Mouse (Mus musculus) limb, embryonic 10.5 days (tissue): ENCODE measurements around the gene Blm. TPM values are rescaled to one million over a fixed set of nuclear protein-coding genes. Genes with fewer than 3 reads are reported as not detected.

ENCODE experiments used
- DNase-seq: peaks from one replicate; pipeline ENCODE4 v3.0.0-alpha.2; 2017; ENCODE audit warnings: low spot score
- H3K27ac ChIP-seq: fragments of 300-500 bp; sonication (generic); 2 replicates; pipeline ENCODE4 v1.5.1; 2016; ENCODE audit warnings: mild to moderate bottlenecking
- H3K27me3 ChIP-seq: fragments of 300-500 bp; sonication (generic); 2 replicates; pipeline ENCODE4 v1.6.1; 2016; ENCODE audit warnings: low read depth, mild to moderate bottlenecking; ENCODE audit not compliant: poor library complexity, severe bottlenecking
- H3K36me3 ChIP-seq: fragments of 300-500 bp; sonication (generic); 2 replicates; pipeline ENCODE4 v1.6.1; 2016; ENCODE audit warnings: mild to moderate bottlenecking, moderate library complexity
- H3K4me1 ChIP-seq: fragments of 300-500 bp; sonication (generic); 2 replicates; pipeline ENCODE4 v1.6.1; 2016
- H3K4me3 ChIP-seq: fragments of 300-500 bp; sonication (generic); 2 replicates; pipeline ENCODE4 v1.5.1; 2016; ENCODE audit warnings: mild to moderate bottlenecking, moderate library complexity
- H3K9me3 ChIP-seq: fragments of 300-500 bp; sonication (generic); replicated peaks from 2 replicates; pipeline ENCODE4 v1.6.1; 2016; ENCODE audit warnings: mild to moderate bottlenecking
- WGBS: fragments of 180-500 bp; shearing (Covaris S2); methylation state at CpG from one replicate; pipeline ENCODE4 v1.1.7; 2016; 5-methylcytosine and 5-hydroxymethylcytosine counted together
- polyA plus RNA-seq: library from polyadenylated mRNA; unstranded; fragments of >200 nt; fragmentation: Nextera tagmentation; extraction: Ambion mirVana; gene quantifications from 2 replicates; pipeline ENCODE4 v1.2.1, GENCODE M21; 2016

Blm gene
- polyA plus RNA-seq, 1 experiment from 2014 or later = 58.2 TPM

DNA sequence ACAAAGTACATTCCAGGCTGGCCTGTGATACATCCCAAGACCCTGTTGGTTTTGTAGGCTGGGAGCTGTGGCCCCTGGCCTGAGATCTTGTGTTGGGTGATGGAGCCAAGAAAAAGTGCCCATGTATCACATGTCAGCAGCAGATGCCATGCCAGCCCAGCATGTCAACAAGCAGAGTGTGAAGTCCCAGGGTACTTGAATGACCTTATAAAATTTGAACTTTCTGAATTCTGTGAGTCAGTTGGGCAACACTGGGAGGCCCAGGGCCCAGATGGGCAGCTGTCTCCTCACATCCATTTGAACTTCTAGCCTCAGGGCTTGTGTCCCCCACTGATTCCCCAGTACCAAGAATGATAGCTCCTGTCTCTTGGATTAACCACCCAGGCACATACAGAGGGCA is 117.3 kb downstream of the Blm start:
- no peaks in the 10 kb centered on the region for H3K9me3 ChIP-seq
- no peak for DNase-seq
- H3K27me3 ChIP-seq = no peaks in the 10 kb centered on the region
- no peak overlapping the region for H3K27ac ChIP-seq
- H3K4me3 ChIP-seq = no peak overlapping the region
- H3K4me1 ChIP-seq = peaks cover 3% of the 10 kb centered on the region
- no peaks in the 10 kb centered on the region for H3K36me3 ChIP-seq

DNA sequence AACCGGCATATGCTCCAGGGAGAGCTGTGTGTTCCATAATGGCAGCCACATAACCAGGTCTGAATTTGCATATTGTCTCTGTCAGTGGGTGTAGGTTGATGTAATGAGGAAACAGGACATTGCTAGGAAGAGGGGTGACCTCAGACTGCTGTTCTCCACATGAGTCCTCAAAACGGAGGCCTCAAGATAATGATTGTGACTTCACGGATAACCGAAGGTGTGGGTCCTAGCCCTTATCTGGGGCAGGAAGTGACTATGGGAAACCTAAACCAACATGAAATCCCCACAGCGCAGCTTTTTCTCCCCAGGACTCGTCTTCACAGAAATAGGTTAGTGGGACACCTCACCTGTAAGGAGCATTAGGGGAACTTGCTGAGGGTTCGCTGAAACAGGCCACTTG is 118.0 kb downstream of the Blm start:
- H3K36me3 ChIP-seq = no peaks in the 10 kb centered on the region
- 87% methylated on average over 7 of the region's 7 CpGs for WGBS
- DNase-seq = no peak

DNA sequence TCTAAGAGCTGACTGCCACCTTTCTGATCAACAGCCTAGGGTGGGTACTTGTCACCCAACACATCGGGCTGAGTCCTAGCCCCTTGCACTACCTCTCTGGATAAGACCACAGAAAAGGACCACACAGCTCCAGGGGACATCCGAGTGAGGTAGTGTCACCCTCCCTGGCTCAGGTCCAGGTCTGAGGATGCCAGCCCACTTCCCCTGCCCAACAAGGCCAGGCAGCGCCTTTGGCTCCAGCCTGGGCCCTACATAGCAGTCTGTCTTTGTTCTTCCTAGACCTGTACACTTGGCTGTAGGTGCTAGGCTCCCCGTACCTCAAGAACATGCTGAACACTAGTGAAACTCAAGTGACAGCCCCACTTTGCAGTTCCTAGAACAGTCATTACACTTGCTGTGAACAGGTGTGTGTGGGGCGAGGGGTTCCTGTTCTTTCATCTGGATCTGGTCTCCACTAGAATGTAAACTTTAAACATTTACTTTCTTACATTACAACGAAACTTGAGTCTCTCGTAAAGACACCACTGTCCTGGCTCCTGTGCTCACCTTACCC is 120.5 kb downstream of the Blm start:
- Histone ChIP-seq H3K36me3 (no peaks in the 10 kb centered on the region), H3K27me3 (no peaks in the 10 kb centered on the region), H3K27ac (no peak overlapping the region), H3K9me3 (no peaks in the 10 kb centered on the region), H3K4me3 (no peak overlapping the region), H3K4me1 (peaks cover 3% of the 10 kb centered on the region)
- no peak for DNase-seq
- WGBS = 89% methylated on average over 7 of the region's 7 CpGs

More for the DNA sequence above, 118.0 kb downstream of the Blm start:
- H3K9me3 ChIP-seq = no peaks in the 10 kb centered on the region
- no peak overlapping the region for H3K27ac ChIP-seq
- peaks cover 3% of the 10 kb centered on the region for H3K4me1 ChIP-seq
- no peak overlapping the region for H3K4me3 ChIP-seq
- H3K27me3 ChIP-seq = no peaks in the 10 kb centered on the region

DNA sequence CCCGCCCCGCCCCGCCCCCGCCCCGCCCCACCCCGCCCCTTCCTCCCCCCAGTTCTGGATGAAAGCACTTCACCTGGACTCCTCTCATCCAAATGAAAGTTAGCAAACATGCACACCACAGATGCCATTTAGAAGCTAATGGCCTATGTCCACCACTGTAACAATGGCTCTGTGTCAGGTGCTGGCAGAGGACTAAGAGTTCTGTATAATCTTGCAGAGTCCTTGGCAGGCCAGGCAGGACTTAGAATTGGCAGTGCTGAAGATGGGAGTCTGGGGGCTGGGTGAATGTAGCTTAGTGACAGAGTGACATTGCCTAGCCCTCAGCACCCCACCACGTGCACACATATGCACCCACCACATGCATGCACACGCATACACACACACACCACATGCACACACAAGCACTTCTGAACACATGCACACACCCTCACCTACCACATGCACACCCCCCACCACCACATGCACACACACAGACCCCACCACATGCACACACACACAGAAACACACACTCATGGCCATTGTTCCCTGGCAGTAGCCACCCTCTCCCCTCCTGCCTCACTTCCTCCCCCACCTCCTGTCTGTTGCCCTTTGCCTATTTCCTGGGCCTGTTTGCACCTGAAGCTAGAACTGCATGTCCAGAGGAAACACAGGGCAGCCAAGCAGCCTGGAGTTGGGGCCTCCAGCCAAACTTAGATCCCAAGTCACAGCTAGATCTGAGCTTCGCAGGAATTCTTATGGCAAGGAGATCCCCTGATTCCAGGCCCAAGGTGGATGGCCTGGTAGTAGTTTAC is 121.2 kb downstream of the Blm start:
- Histone ChIP-seq H3K4me3 (no peak overlapping the region), H3K27me3 (no peaks in the 10 kb centered on the region), H3K36me3 (no peaks in the 10 kb centered on the region), H3K27ac (no peak overlapping the region), H3K9me3 (no peaks in the 10 kb centered on the region), H3K4me1 (peaks cover 3% of the 10 kb centered on the region)
- no peak for DNase-seq
- 74% methylated on average over 9 of the region's 9 CpGs for WGBS

DNA sequence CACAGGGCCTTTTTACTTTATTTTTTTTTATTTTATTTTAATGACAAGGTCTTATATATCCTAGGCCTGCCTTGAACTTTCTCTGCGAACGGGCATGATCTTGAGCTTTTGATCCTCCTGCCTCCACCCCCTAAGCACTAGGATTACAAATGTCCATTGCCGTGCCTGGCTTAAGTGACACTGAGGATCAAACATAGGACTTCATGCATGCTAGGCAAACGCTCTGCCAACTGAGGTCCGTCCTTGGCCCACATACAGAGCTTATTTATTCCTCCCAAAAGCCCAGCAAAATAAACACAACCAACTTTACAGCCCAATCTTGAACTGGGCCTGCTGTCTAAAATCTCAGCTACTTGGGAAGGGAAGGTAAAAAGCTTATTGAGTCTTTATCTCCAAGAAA is 122.1 kb downstream of the Blm start:
- H3K4me3 ChIP-seq = no peak overlapping the region
- no peak overlapping the region for H3K27ac ChIP-seq
- DNase-seq = no peak
- no peaks in the 10 kb centered on the region for H3K27me3 ChIP-seq
- H3K4me1 ChIP-seq = peaks cover 4% of the 10 kb centered on the region
- no peaks in the 10 kb centered on the region for H3K9me3 ChIP-seq
- H3K36me3 ChIP-seq = no peaks in the 10 kb centered on the region
- WGBS = 70% methylated on average over 5 of the region's 5 CpGs

DNA sequence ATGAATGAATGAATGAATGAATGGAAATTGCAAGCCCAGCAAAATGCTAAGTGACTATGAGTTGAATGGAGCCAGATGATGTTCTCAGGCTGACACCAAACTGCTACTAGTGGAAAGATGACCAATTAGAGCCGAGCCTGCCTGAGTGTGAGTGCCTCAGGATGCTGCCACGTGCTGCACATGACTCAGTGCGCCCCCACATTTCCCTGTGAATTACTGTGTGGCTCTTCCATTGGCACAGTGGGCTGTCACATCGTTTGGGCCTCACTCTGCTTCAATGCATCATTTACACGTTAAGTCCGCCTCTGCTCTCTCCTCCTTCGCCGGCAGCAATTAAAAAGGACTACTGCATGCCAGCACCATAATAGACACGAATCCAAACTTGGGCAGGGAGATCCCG is 122.6 kb downstream of the Blm start:
- Histone ChIP-seq H3K36me3 (no peaks in the 10 kb centered on the region), H3K9me3 (no peaks in the 10 kb centered on the region), H3K27me3 (no peaks in the 10 kb centered on the region), H3K4me1 (peaks cover 6% of the 10 kb centered on the region), H3K4me3 (no peak overlapping the region), H3K27ac (no peak overlapping the region)
- DNase-seq = no peak
- 79% methylated on average over 10 of the region's 10 CpGs for WGBS

DNA sequence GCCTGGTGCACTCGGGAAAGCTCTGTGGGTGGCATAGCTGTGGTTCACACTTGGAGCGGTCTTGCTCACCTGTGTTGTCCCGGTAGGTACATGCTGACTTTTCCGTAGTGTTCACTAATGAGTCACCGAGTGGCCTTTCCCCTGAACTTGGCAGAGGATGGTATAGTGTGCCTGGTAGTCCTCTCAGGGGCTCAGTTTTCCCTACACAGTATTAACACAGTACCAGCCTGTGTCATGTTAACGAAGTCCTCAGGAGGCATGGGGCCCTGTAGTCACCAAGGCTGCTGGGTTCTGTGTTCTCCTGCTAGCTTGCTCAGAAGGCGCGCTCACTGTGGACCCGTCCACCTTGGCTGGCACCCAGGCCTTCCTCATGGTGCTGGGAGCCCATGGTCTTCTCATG is 124.5 kb downstream of the Blm start:
- Histone ChIP-seq H3K4me3 (no peak overlapping the region), H3K9me3 (no peaks in the 10 kb centered on the region), H3K27ac (no peak overlapping the region), H3K4me1 (peaks cover 8% of the 10 kb centered on the region), H3K36me3 (no peaks in the 10 kb centered on the region), H3K27me3 (peaks cover 7% of the 10 kb centered on the region)
- DNase-seq = no peak
- WGBS = 86% methylated on average over 9 of the region's 9 CpGs

DNA sequence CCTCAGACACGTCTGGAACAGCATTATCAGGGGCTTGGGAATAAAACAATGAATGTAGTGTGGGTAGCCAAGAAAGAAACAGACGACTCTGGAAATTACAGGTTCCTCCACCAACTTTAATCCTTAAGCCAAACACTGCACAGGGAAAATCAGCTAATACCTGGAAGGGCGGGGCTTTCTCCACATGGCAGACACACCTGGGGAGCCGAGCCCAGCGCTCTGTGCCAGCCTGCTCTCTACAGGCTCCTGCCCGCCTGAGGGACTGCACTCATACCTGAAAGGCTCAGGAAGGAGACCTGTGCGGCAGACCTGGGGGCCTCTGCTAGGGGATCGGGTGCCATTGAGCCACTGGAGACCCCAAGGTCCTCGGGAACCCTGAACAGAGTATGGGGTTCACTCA is 127.2 kb downstream of the Blm start:
- no peak overlapping the region for H3K4me3 ChIP-seq
- no peaks in the 10 kb centered on the region for H3K9me3 ChIP-seq
- no peak for DNase-seq
- 0 out of 2 replicates have a peak, but pooled peaks cover 5% of the 10 kb centered on the region for H3K4me1 ChIP-seq
- WGBS = 79% methylated on average over 9 of the region's 9 CpGs
- peaks cover 26% of the 10 kb centered on the region for H3K27me3 ChIP-seq
- H3K36me3 ChIP-seq = no peaks in the 10 kb centered on the region
- no peak overlapping the region for H3K27ac ChIP-seq

DNA sequence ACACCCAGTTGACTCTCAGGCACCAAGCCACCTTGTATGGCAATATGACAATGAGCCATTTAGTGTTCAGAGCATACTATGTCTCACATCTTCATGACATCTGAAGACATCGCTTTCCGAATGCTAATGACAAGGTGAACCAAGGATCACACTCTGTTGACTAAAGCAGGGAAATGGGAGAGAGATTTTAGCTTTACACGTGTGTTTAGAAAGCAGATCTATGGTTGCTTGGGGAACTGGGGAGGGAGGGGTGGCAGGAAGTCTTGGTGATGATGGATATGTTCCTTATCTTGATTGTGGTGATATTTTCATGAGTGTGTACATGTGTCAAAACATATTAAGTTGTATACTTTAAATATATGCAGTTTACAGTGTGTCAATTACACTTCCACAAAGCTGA is 128.7 kb downstream of the Blm start:
- no peaks in the 10 kb centered on the region for H3K36me3 ChIP-seq
- H3K9me3 ChIP-seq = no peaks in the 10 kb centered on the region
- H3K4me1 ChIP-seq = peaks cover 14% of the 10 kb centered on the region
- 87% methylated on average over 3 of the region's 3 CpGs for WGBS
- no peak overlapping the region for H3K4me3 ChIP-seq
- H3K27ac ChIP-seq = no peak overlapping the region
- H3K27me3 ChIP-seq = peaks cover 26% of the 10 kb centered on the region
- DNase-seq = no peak

DNA sequence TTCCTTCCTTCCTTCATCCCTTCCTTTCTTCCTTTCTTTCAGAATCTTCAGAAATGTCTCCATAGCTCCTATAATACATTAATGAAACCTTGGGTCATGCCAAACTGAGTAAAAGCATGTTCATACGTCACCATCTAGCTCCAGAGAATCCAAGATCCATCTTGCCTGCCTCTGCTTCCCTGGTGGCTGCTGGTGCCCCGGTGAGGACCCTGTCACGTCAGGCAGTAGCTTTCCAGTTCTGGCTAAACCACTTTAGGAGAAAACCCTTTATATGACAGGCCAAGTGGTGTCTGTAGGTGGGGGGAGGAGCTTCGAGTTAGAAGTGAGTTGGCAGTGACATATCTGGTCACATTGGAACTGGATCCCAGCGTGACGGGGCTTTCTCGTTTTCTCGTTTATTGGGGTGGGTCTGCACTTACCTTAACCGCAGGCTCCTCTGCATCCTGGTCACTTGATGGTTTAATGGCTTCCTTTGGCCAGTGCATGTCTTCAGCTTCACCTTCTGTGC is 129.7 kb downstream of the Blm start, which contains the start of gene Furin:
Gene Furin (minus strand): TSS at position 249 of the 508 bp plus-strand sequence.
- Histone ChIP-seq H3K9me3 (no peaks in the 10 kb centered on the region), H3K36me3 (no peaks in the 10 kb centered on the region), H3K27me3 (peaks cover 26% of the 10 kb centered on the region), H3K27ac (no peak within 1 kb of the TSS), H3K4me3 (no peak within 1 kb of the TSS), H3K4me1 (peaks cover 23% of the 10 kb centered on the region)
- 60% methylated on average over 9 of the region's 9 CpGs for WGBS
- DNase-seq = no peak

Other genes starting within 250 kb of the Blm start
- gene Prc1, start 240.7 kb downstream of the Blm start, polyA plus RNA-seq = 160 and 172 TPM in 2 replicates
- gene Rccd1, start 210.7 kb downstream of the Blm start, polyA plus RNA-seq = 11.6 and 12.0 TPM in 2 replicates
- 51.8 and 53.3 TPM in 2 replicates for gene Unc45a, start 194.1 kb downstream of the Blm start, polyA plus RNA-seq
- 21.0 and 25.6 TPM in 2 replicates for gene Hddc3, start 192.0 kb downstream of the Blm start, polyA plus RNA-seq
- gene Man2a2, start 163.7 kb downstream of the Blm start, polyA plus RNA-seq = 19.7 and 23.1 TPM in 2 replicates
- 7.6 and 13.2 TPM in 2 replicates for gene Fes, start 147.2 kb downstream of the Blm start, polyA plus RNA-seq
- 8.8 and 9.4 TPM in 2 replicates for gene Furin, start 129.7 kb downstream of the Blm start, polyA plus RNA-seq
- gene Crtc3, start 153.8 kb upstream of the Blm start, polyA plus RNA-seq = 13.4 and 16.0 TPM in 2 replicates